Mouse (Mus musculus): ENCODE measurements at regions not wholly inside any gene's neighbourhood (a gene's known extent, or its start where the extent isn't known, plus 50 kb on each side); places are given as distances from the start of the nearest gene placed in this dataset.

DNA sequence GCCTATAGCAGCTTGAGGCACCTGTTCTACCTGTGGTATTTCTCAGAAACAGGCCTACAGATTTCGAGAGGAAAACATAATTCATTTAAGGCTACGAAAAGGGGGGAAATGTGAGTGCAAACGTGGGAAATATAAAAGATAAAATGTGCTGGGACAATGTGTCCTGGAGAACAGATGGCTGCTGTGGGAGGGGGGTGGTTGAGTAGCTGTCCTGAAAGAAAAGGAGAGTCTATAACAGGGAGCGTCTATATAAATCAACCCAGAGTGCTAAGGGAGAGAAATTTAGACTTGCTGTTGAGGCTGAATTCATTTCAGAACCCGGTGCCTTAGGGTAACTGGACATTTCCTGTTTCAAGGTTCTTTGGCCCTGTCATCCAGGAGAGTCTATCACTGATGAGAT is 625.5 kb upstream of the Pou3f3 start:
- TF ChIP-seq POLR2A (IDR thresholded peaks at IDR 0.05; ENCODE audit: low read depth, low read length): no peak
- TF ChIP-seq CTCF (IDR thresholded peaks at IDR 0.05; ENCODE audit: extremely low read depth, insufficient read length, insufficient replicate concordance, low read depth, low read length): no peak

Measured in small intestine, adult 2 months (tissue).